In genomic region chr4:120755299-120755698, GRCm38 (mm10) we compare ENCODE assay signal across 9 mouse cellular contexts. TPM values are rescaled to one million over a fixed set of nuclear protein-coding genes. Genes with fewer than 3 reads are reported as not detected.
DNase-seq lines count a peak whose midpoint lies in the region; ATAC-seq and TF ChIP-seq lines count a peak whose summit lies in the region.
"Had no signal": no experiment of that assay in that cellular context is flagged by ENCODE, and none has a peak within 500 bp of the region (broad histone marks: within the 10 kb centered on the region; RNA-seq: fewer than 3 reads in every experiment).

No protein-coding gene starts in this region.

- H3K4me3 ChIP-seq in neural tube, embryonic 12.5 days: no peak overlapping the region
- no peak overlapping the region for H3K4me3 ChIP-seq in thymus, adult 2 months (ENCODE audit: control insufficient read depth, insufficient read depth, low read length)
- H3K4me3 ChIP-seq: heart, embryonic 13.5 days had no signal

- TF ChIP-seq CTCF in thymus, adult 2 months (IDR thresholded peaks at IDR 0.05; ENCODE audit: borderline replicate concordance, control insufficient read depth, extremely low read depth, insufficient read depth, low read length, poor library complexity): peak; percentile 80; the same call in 1 of the 2 replicates

- H3K4me1 ChIP-seq in neural tube, embryonic 12.5 days: no peaks in the 10 kb centered on the region
- H3K4me1 ChIP-seq in thymus, adult 2 months (replicated peaks; ENCODE audit: control insufficient read depth, insufficient read depth, low read length): no peaks in the 10 kb centered on the region
- H3K4me1 ChIP-seq: heart, embryonic 13.5 days had no signal

- H3K27me3 ChIP-seq in neural tube, embryonic 12.5 days (replicated peaks): peaks cover 15% of the 10 kb centered on the region
- H3K27me3 ChIP-seq in thymus, adult 2 months (ENCODE audit: control insufficient read depth, insufficient read depth, low read length): no peaks in the 10 kb centered on the region

- ATAC-seq in neural tube, embryonic 12.5 days (ENCODE audit: low FRiP score, low read depth): 0 out of 2 replicates have a peak, but pooled peaks have one; percentile 33

- peaks cover 29% of the 10 kb centered on the region for H3K36me3 ChIP-seq in neural tube, embryonic 12.5 days
- peaks cover 26% of the 10 kb centered on the region for H3K36me3 ChIP-seq in thymus, adult 2 months (ENCODE audit: control insufficient read depth, insufficient read depth, low read length)

- H3K9me3 ChIP-seq in neural tube, embryonic 12.5 days: no peaks in the 10 kb centered on the region
- H3K9me3 ChIP-seq: heart, embryonic 13.5 days had no signal

- H3K4me2 ChIP-seq in neural tube, embryonic 12.5 days (replicated peaks): no peak overlapping the region
- H3K4me2 ChIP-seq: heart, embryonic 13.5 days had no signal

- no peak overlapping the region for H3K9ac ChIP-seq in neural tube, embryonic 12.5 days
- H3K9ac ChIP-seq: heart, embryonic 13.5 days had no signal

- H3K27ac ChIP-seq in neural tube, embryonic 12.5 days: no peak overlapping the region
- no peak overlapping the region for H3K27ac ChIP-seq in thymus, adult 2 months (ENCODE audit: control insufficient read depth, insufficient read depth, low read length)
- H3K27ac ChIP-seq: heart, embryonic 13.5 days had no signal

- 0% methylated on average over 1 of the region's 1 CpGs for whole genome bisulfite sequencing in neural tube, embryonic 12.5 days
- WGBS in thymus, adult 2 months: 0% methylated on average over 1 of the region's 1 CpGs

- TF ChIP-seq POLR2A in thymus, adult 2 months (IDR thresholded peaks at IDR 0.05; ENCODE audit: control insufficient read depth, extremely low read depth, insufficient read depth, low read length, poor library complexity): no peak

- intact Hi-C loops in left cerebral cortex, postnatal 36 days (cut with DNase I): loop anchor here (5.0 kb wide), 2 partner anchors 73 to 168 kb away; partner anchors contain the start of gene Gm8439

- DNase-seq in B cell, adult 2 months: peak; percentile 71 to 76
- peak; percentile 77 for DNase-seq in R1 (ENCODE audit: low read depth, low spot score)
- DNase-seq in cerebellum, postnatal 14 days: peak; percentile 87 to 95
- DNase-seq in gastrocnemius, adult 18-20 months (ENCODE audit: low spot score): peak; percentile 71
- DNase-seq in kidney, adult 11 months: peak; percentile 49
- DNase-seq in left cerebral cortex, postnatal 36 days (ENCODE audit: low spot score in 2 of 2): peak; percentile 41 to 65
- DNase-seq in thymus, adult 2 months: peak; percentile 76

RNA-seq across cellular contexts. Expression of gene Kcnq4, which starts 6.9 kb away (rescaled TPM):
- total RNA-seq in gastrocnemius, adult 18-20 months (2021): 10 to 100 TPM; 14.2 to 17.0 TPM
- total RNA-seq in left cerebral cortex, postnatal 36 days (2021): 1 to 10 TPM; 6.5 to 7.7 TPM
- 4.2 and 5.0 TPM in 2 replicates for polyA plus RNA-seq in neural tube, embryonic 12.5 days (2016; fragmentation: Nextera tagmentation; extraction: Ambion mirVana)
- polyA plus RNA-seq in thymus, adult 2 months (2012; rRNA removed): 1.1 and 2.0 TPM in 2 replicates
